Mouse (Mus musculus) heart, embryonic 16.5 days (tissue): ENCODE results near the gene Adcyap1r1. TPM values are rescaled to one million over a fixed set of nuclear protein-coding genes. Genes with fewer than 3 reads are reported as not detected.
A peak's percentile ranks its signal among the peaks of the same experiment; 100 is the strongest.

Source experiments
- ATAC-seq: fragments of 200-750 bp; cut with Nextera tagmentation; replicated peaks from 2 replicates; pipeline ENCODE4 v1.8.0; 2017; ENCODE audit warnings: moderate number of reproducible peaks; ENCODE audit not compliant: insufficient read depth, low FRiP score; ENCODE audit errors: extremely low read depth
- H3K27ac ChIP-seq: fragments of 300-500 bp; sonication (generic); 2 replicates; pipeline ENCODE4 v1.5.1; 2014; ENCODE audit warnings: mild to moderate bottlenecking, low read length, control low read depth, moderate library complexity
- H3K27me3 ChIP-seq: fragments of 300-500 bp; sonication (generic); 2 replicates; pipeline ENCODE4 v1.6.1; 2014; ENCODE audit warnings: low read length, mixed read lengths; ENCODE audit not compliant: control insufficient read depth, insufficient read depth
- H3K36me3 ChIP-seq: fragments of 300-500 bp; sonication (generic); 2 replicates; pipeline ENCODE4 v1.6.1; 2014; ENCODE audit not compliant: control insufficient read depth, insufficient read depth
- H3K4me1 ChIP-seq: fragments of 300-500 bp; sonication (generic); 2 replicates; pipeline ENCODE4 v1.6.1; 2014; ENCODE audit warnings: low read length, mixed read lengths; ENCODE audit not compliant: control insufficient read depth, insufficient read depth
- H3K4me2 ChIP-seq: fragments of 300-500 bp; sonication (generic); 2 replicates; pipeline ENCODE4 v1.6.1; 2014; ENCODE audit warnings: low read depth, mild to moderate bottlenecking, control low read depth, low read length
- H3K4me3 ChIP-seq: fragments of 300-500 bp; sonication (generic); 2 replicates; pipeline ENCODE4 v1.5.1; 2014; ENCODE audit warnings: mild to moderate bottlenecking, control low read depth, low read length
- H3K9ac ChIP-seq: fragments of 300-500 bp; sonication (generic); 2 replicates; pipeline ENCODE4 v1.6.1; 2014; ENCODE audit warnings: low read length, control low read depth
- H3K9me3 ChIP-seq: fragments of 300-500 bp; sonication (generic); replicated peaks from 2 replicates; pipeline ENCODE4 v1.6.1; 2016; ENCODE audit warnings: low read length; ENCODE audit not compliant: control insufficient read depth
- WGBS: fragments of 180-500 bp; shearing (Covaris S2); extraction: QIAGEN DNeasy Blood & Tissue Kit; methylation state at CpG from one replicate; pipeline ENCODE4 v1.1.7; 2014; 5-methylcytosine and 5-hydroxymethylcytosine counted together
- polyA plus RNA-seq: library from polyadenylated mRNA; unstranded; fragments of >200 nt; fragmentation: Nextera tagmentation; extraction: Ambion mirVana; gene quantifications from 2 replicates; pipeline ENCODE4 v1.2.1, GENCODE M21; 2015

Gene Adcyap1r1
- polyA plus RNA-seq, 1 experiment from 2014 or later, result 2.5 TPM

DNA sequence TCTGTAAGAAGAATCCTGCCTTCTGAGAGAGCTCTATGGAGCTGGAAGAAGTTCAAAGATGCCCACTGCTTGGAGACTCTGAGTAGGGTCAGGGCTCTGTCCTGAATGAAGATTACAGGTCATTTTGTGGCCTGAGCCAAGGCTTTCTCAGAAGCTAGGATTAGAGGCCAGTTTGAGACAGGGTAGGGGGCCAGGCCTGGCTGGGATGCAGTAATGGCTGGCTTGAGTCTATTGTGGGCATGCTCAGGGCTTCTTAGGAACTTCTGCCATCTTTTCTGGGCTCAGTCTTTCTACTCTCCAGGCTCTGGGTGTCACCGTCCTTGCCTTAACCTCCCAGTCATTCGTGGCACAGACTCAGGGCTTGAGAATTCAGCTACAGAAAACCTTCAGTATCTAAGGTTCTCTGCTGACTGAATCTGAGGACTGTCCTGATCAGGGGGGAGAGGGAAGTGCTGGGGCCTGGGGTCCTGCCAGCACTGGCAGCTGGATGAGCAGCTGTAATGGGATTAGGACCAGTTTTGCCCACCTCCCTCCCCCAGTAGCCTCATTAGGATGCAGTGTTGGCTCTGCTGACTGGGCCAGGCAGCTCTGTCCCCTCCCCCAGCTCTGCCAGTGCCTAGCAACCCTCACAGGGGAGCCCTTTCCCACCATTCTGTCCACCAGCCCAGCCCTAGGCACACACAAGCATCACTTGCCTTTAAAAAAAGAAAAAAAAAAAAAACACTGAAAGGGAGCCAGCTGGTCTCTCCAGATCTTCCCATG, 7.7 kb upstream of the Adcyap1r1 start:
- no peak overlapping the region for H3K27ac ChIP-seq
- H3K9me3 ChIP-seq, result no peaks in the 10 kb centered on the region
- no peak for ATAC-seq
- H3K4me1 ChIP-seq, result no peaks in the 10 kb centered on the region
- no peak overlapping the region for H3K9ac ChIP-seq
- H3K4me3 ChIP-seq, result no peak overlapping the region
- no peaks in the 10 kb centered on the region for H3K36me3 ChIP-seq
- H3K4me2 ChIP-seq, result no peak overlapping the region
- WGBS, result 21% methylated on average over 2 of the region's 2 CpGs
- peaks cover 18% of the 10 kb centered on the region for H3K27me3 ChIP-seq

GRCm38 (mm10) chr6:55444721-55445120, 7.1 kb upstream of the Adcyap1r1 start:
- Histone ChIP-seq H3K27me3 (peaks cover 25% of the 10 kb centered on the region), H3K27ac (no peak overlapping the region), H3K4me2 (no peak overlapping the region), H3K9ac (no peak overlapping the region), H3K36me3 (no peaks in the 10 kb centered on the region), H3K4me1 (no peaks in the 10 kb centered on the region), H3K9me3 (no peaks in the 10 kb centered on the region), H3K4me3 (no peak overlapping the region)
- ATAC-seq, result no peak
- WGBS, result 39% methylated on average over 4 of the region's 4 CpGs

GRCm38 (mm10) chr6:55448199-55448598, 3.6 kb upstream of the Adcyap1r1 start:
- ATAC-seq, result no peak
- H3K4me1 ChIP-seq, result peaks cover 1% of the 10 kb centered on the region
- WGBS, result 56% methylated on average over 9 of the region's 9 CpGs

GRCm38 (mm10) chr6:55448976-55449678, 2.7 kb upstream of the Adcyap1r1 start:
- H3K4me3 ChIP-seq, result no peak overlapping the region
- H3K9ac ChIP-seq, result no peak overlapping the region
- no peaks in the 10 kb centered on the region for H3K36me3 ChIP-seq
- H3K27ac ChIP-seq, result no peak overlapping the region
- H3K4me1 ChIP-seq, result peaks cover 3% of the 10 kb centered on the region
- no peak for ATAC-seq
- WGBS, result 70% methylated on average over 8 of the region's 8 CpGs
- peaks cover 57% of the 10 kb centered on the region for H3K27me3 ChIP-seq
- no peaks in the 10 kb centered on the region for H3K9me3 ChIP-seq
- no peak overlapping the region for H3K4me2 ChIP-seq

More at GRCm38 (mm10) chr6:55448199-55448598, 3.6 kb upstream of the Adcyap1r1 start:
- no peak overlapping the region for H3K9ac ChIP-seq
- no peak overlapping the region for H3K4me2 ChIP-seq
- no peaks in the 10 kb centered on the region for H3K9me3 ChIP-seq
- H3K27ac ChIP-seq, result no peak overlapping the region
- no peaks in the 10 kb centered on the region for H3K36me3 ChIP-seq
- H3K4me3 ChIP-seq, result no peak overlapping the region
- peaks cover 55% of the 10 kb centered on the region for H3K27me3 ChIP-seq

- H3K4me2 ChIP-seq, result peak overlapping the region; percentile 86
- no peaks in the 10 kb centered on the region for H3K36me3 ChIP-seq
- H3K9me3 ChIP-seq, result no peaks in the 10 kb centered on the region
- no peak for ATAC-seq
- peaks cover 53% of the 10 kb centered on the region for H3K27me3 ChIP-seq
- under 1% methylated on average over 24 of the region's 24 CpGs for WGBS
- H3K27ac ChIP-seq, result no peak overlapping the region
- peak overlapping the region; percentile 55 for H3K4me3 ChIP-seq
- peaks cover 3% of the 10 kb centered on the region for H3K4me1 ChIP-seq
- H3K9ac ChIP-seq, result peak overlapping the region; percentile 57
These were observed 603 bp downstream of the Adcyap1r1 start for GRCm38 (mm10) chr6:55452381-55452780.

DNA sequence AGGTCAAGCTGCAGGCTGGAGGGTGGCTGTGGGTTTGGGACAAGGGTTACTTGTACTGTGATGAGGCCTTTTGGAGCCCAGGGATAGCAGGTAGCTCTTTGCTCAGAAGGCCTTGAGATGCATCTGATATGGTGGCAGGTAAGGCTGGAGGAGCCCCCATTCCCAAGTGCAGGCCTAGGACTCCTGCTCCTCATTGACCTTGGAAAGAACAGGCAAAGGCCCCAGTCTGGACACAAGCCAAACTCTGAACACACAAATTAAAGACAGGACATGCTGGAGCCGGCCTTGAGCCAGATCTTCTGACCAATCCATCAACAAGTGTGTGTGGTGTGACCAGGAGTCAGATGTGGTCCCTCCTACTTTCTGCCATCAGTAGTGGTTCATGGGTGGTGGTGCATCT, 1.8 kb downstream of the Adcyap1r1 start:
- WGBS, result 12% methylated on average over 1 of the region's 1 CpGs
- Histone ChIP-seq H3K4me1 (peaks cover 3% of the 10 kb centered on the region), H3K9me3 (no peaks in the 10 kb centered on the region), H3K4me3 (no peak overlapping the region), H3K9ac (no peak overlapping the region), H3K27ac (no peak overlapping the region), H3K36me3 (no peaks in the 10 kb centered on the region), H3K27me3 (peaks cover 52% of the 10 kb centered on the region), H3K4me2 (0 out of 2 replicates have a peak overlapping the region, but pooled peaks have one; percentile 1)
- ATAC-seq, result 0 out of 2 replicates have a peak, but pooled peaks have one; percentile 25

- WGBS, result 80% methylated on average over 5 of the region's 5 CpGs
- Histone ChIP-seq H3K4me2 (no peak overlapping the region), H3K4me1 (peaks cover 3% of the 10 kb centered on the region), H3K9me3 (no peaks in the 10 kb centered on the region), H3K27ac (no peak overlapping the region), H3K36me3 (no peaks in the 10 kb centered on the region), H3K27me3 (peaks cover 35% of the 10 kb centered on the region), H3K9ac (no peak overlapping the region), H3K4me3 (no peak overlapping the region)
- no peak for ATAC-seq
These were observed 3.9 kb downstream of the Adcyap1r1 start for GRCm38 (mm10) chr6:55455641-55456040.

DNA sequence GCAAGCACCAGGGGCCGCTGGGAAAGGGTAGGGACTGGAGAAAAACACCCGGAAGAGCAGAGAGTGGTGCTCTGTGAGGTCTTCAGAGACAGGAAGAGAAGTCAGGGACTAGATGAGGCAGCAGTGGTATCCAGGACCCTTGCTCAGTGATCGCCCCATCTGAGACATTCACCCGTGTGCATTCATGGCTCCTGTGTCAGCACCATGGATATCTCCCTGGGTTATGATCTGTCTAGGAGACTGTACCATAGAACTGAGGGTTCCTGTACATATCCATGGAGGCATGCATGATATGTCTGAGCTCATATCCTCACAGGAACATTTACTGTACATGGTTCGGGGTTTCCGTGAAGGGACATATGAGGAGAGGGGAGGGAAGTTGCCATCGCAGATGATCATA, 5.9 kb downstream of the Adcyap1r1 start:
- Histone ChIP-seq H3K36me3 (no peaks in the 10 kb centered on the region), H3K27ac (no peak overlapping the region), H3K4me3 (no peak overlapping the region), H3K9me3 (no peaks in the 10 kb centered on the region), H3K4me1 (peaks cover 3% of the 10 kb centered on the region), H3K27me3 (peaks cover 19% of the 10 kb centered on the region), H3K9ac (no peak overlapping the region), H3K4me2 (no peak overlapping the region)
- 61% methylated on average over 7 of the region's 7 CpGs for WGBS
- no peak for ATAC-seq

GRCm38 (mm10) chr6:55458156-55458555, 6.4 kb downstream of the Adcyap1r1 start:
- 57% methylated on average over 1 of the region's 1 CpGs for WGBS
- H3K27ac ChIP-seq, result no peak overlapping the region
- no peak overlapping the region for H3K4me3 ChIP-seq
- H3K9me3 ChIP-seq, result no peaks in the 10 kb centered on the region
- peaks cover 14% of the 10 kb centered on the region for H3K27me3 ChIP-seq
- H3K4me1 ChIP-seq, result peaks cover 3% of the 10 kb centered on the region; the same call in 1 of the 2 replicates
- H3K4me2 ChIP-seq, result no peak overlapping the region
- ATAC-seq, result no peak
- H3K36me3 ChIP-seq, result no peaks in the 10 kb centered on the region
- no peak overlapping the region for H3K9ac ChIP-seq
